Mouse (Mus musculus) heart, adult 2 months (tissue): Measurements from ENCODE around the gene Akap10. TPM values are rescaled to one million over a fixed set of nuclear protein-coding genes. Genes with fewer than 3 reads are reported as not detected.

Source experiments
- DNase-seq, 2 experiments: peaks; one replicate each; pipeline ENCODE4 v3.0.0; 2021
- H3K27ac ChIP-seq: fragments of 200-600 bp; 2 replicates; pipeline ENCODE4 v1.8.1; 2022
- H3K27me3 ChIP-seq: fragments of 200-500 bp; 2 replicates; pipeline ENCODE4 v1.6.1; 2012; ENCODE audit warnings: mild to moderate bottlenecking, low read length, inconsistent platforms, mixed read lengths; ENCODE audit not compliant: control insufficient read depth, insufficient read depth
- H3K36me3 ChIP-seq: fragments of 200-500 bp; 2 replicates; pipeline ENCODE4 v1.6.1; 2012; ENCODE audit warnings: low read length, inconsistent platforms; ENCODE audit not compliant: control insufficient read depth, insufficient read depth
- H3K4me1 ChIP-seq: fragments of 200-500 bp; 2 replicates; pipeline ENCODE4 v1.6.1; 2011; ENCODE audit warnings: low read length; ENCODE audit not compliant: control insufficient read depth, insufficient read depth
- H3K4me3 ChIP-seq: fragments of 200-600 bp; 2 replicates; pipeline ENCODE4 v1.8.1; 2022
- H3K79me2 ChIP-seq: fragments of 200-500 bp; replicated peaks from 2 replicates; pipeline ENCODE4 v1.6.1; 2012; ENCODE audit warnings: mild to moderate bottlenecking, inconsistent platforms, low read length, moderate library complexity, mixed read lengths; ENCODE audit not compliant: control insufficient read depth, insufficient read depth
- H3K9ac ChIP-seq: fragments of 200-500 bp; 2 replicates; pipeline ENCODE4 v1.6.1; 2012; ENCODE audit warnings: low read depth, mild to moderate bottlenecking, control low read depth, inconsistent platforms, low read length, mixed read lengths
- CTCF ChIP-seq: fragments of 200-600 bp; IDR thresholded peaks from 2 replicates; pipeline ENCODE4 v1.8.1; 2022; ENCODE audit warnings: antibody characterized with exemption, mild to moderate bottlenecking, moderate library complexity
- EP300 ChIP-seq: fragments of 200-500 bp; IDR thresholded peaks from 2 replicates; pipeline ENCODE4 v1.6.1; 2011; ENCODE audit warnings: low read depth, low read length, control low read depth; ENCODE audit not compliant: insufficient read depth
- POLR2A ChIP-seq: fragments of 200-500 bp; IDR thresholded peaks from 2 replicates; pipeline ENCODE4 v1.6.1; 2011; ENCODE audit warnings: mild to moderate bottlenecking, low read depth, low read length, control low read depth; ENCODE audit not compliant: insufficient read depth
- WGBS: fragments of 180-500 bp; shearing (Covaris S2); methylation state at CpG from one replicate; pipeline ENCODE4 v1.1.7; 2018; 5-methylcytosine and 5-hydroxymethylcytosine counted together
- intact Hi-C: fragments of 180-260 bp; cut with DNase I; formaldehyde crosslinking; loops from one replicate; pipeline ENCODE4 v1.15.1; 2025
- polyA plus RNA-seq: library from polyadenylated mRNA; depleted of rRNA; stranded (reverse); fragments of >200 nt; gene quantifications from 2 replicates; pipeline ENCODE4 v1.2.3, GENCODE M21; 2012
- total RNA-seq, 2 experiments: library from RNA; stranded (reverse); gene quantifications; 2 replicates each; pipeline ENCODE4 v1.2.3; 2021

The Akap10 gene
- total and polyA plus RNA-seq, 3 experiments, result 7.9 to 13.7 (median 12.6) TPM

DNA sequence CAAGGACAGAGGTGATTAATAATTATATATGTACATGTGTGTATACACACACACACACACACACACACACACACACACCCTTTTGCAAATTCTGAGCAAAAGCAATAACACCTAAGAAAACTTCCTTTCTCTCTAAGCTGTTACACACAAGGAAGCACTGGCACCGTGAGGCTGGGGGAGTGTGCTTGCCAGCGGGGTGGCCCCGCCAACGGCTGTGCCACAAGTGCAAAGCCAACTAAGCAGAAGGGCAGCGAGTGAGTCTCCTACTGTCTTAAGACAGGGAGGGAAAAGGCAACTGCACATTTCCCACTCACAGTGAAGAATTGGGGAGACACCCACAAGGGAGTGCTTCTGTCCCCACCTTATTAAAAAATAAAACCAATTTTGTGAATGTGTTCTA is 58.2 kb downstream of the Akap10 start:
- Histone ChIP-seq H3K27me3 (no peaks in the 10 kb centered on the region), H3K4me3 (no peak overlapping the region), H3K27ac (no peak overlapping the region), H3K4me1 (no peaks in the 10 kb centered on the region), H3K79me2 (no peaks in the 10 kb centered on the region), H3K9ac (no peak overlapping the region), H3K36me3 (peaks cover 7% of the 10 kb centered on the region)
- WGBS, result 83% methylated on average over 5 of the region's 5 CpGs
- TF ChIP-seq POLR2A (no peak), EP300 (no peak), CTCF (no peak)
- no peak for DNase-seq
- intact Hi-C loops, result no loop called here

GRCm38 (mm10) chr11:61866856-61867255 is 63.2 kb downstream of the Akap10 start:
- intact Hi-C loops, result no loop called here
- no peak overlapping the region for H3K4me3 ChIP-seq
- no peak for DNase-seq
- H3K4me1 ChIP-seq, result no peaks in the 10 kb centered on the region
- H3K36me3 ChIP-seq, result no peaks in the 10 kb centered on the region; the same call in 1 of the 2 replicates
- no peak overlapping the region for H3K27ac ChIP-seq
- H3K9ac ChIP-seq, result no peak overlapping the region
- TF ChIP-seq EP300 (no peak), POLR2A (no peak), CTCF (no peak)
- H3K27me3 ChIP-seq, result no peaks in the 10 kb centered on the region
- H3K79me2 ChIP-seq, result no peaks in the 10 kb centered on the region

- no peak overlapping the region for H3K27ac ChIP-seq
- H3K9ac ChIP-seq, result no peak overlapping the region
- intact Hi-C loops, result no loop called here
- H3K4me1 ChIP-seq, result no peaks in the 10 kb centered on the region
- H3K79me2 ChIP-seq, result no peaks in the 10 kb centered on the region
- WGBS, result 56% methylated on average over 6 of the region's 6 CpGs
- no peaks in the 10 kb centered on the region for H3K27me3 ChIP-seq
- no peaks in the 10 kb centered on the region for H3K36me3 ChIP-seq
- no peak overlapping the region for H3K4me3 ChIP-seq
- TF ChIP-seq CTCF (no peak), POLR2A (no peak), EP300 (no peak)
- DNase-seq, result no peak
Observed at GRCm38 (mm10) chr11:61861781-61862547, 68.1 kb downstream of the Akap10 start.

DNA sequence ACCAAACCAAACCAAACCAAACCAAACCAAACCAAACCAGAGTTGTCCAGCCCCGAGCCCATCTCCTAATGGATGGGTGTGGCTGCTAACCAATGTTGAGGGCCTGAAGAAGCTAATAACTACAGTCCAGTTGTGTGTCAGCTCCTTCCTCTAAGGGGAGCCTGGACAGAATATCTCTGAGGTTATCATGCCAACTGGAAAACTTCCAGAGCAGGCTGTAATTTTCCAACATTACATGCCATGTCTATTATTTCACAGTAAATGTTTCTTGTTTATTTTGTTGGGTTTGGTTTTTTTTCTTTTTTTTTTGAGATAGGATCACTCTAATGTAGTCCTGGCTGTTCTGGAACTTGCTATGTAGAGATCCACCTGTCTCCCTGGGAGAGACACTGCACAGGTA is 70.7 kb downstream of the Akap10 start:
- no peak for TF ChIP-seq CTCF
- TF ChIP-seq EP300, result no peak
- TF ChIP-seq POLR2A, result no peak
- Histone ChIP-seq H3K4me3 (no peak overlapping the region), H3K4me1 (peaks cover 4% of the 10 kb centered on the region), H3K27ac (no peak overlapping the region), H3K9ac (no peak overlapping the region), H3K27me3 (no peaks in the 10 kb centered on the region), H3K79me2 (no peaks in the 10 kb centered on the region), H3K36me3 (no peaks in the 10 kb centered on the region)
- WGBS, result 72% methylated on average over 1 of the region's 1 CpGs
- intact Hi-C loops, result no loop called here
- DNase-seq, result no peak

- Histone ChIP-seq H3K36me3 (peaks cover 9% of the 10 kb centered on the region), H3K4me3 (peak overlapping the region; percentile 63), H3K79me2 (no peaks in the 10 kb centered on the region), H3K27me3 (no peaks in the 10 kb centered on the region), H3K9ac (peak overlapping the region; percentile 99), H3K27ac (peak overlapping the region; percentile 92), H3K4me1 (peaks cover 6% of the 10 kb centered on the region)
- no peak for DNase-seq
- intact Hi-C loops, result loop anchor here (1.0 kb wide), 1 partner anchor 74 kb away; no protein-coding TSS in a partner anchor
- TF ChIP-seq EP300, result no peak
- no peak for TF ChIP-seq CTCF
- TF ChIP-seq POLR2A, result no peak
- 45% methylated on average over 6 of the region's 6 CpGs for WGBS
Observed at GRCm38 (mm10) chr11:61855539-61855938, 74.5 kb downstream of the Akap10 start.

- Histone ChIP-seq H3K9ac (peak within 1 kb of the TSS; percentile 99), H3K4me3 (peak within 1 kb of the TSS; percentile 63), H3K36me3 (peaks cover 9% of the 10 kb centered on the region), H3K4me1 (peaks cover 6% of the 10 kb centered on the region), H3K79me2 (no peaks in the 10 kb centered on the region), H3K27ac (peak within 1 kb of the TSS; percentile 92), H3K27me3 (no peaks in the 10 kb centered on the region)
- intact Hi-C loops, result loop anchor here (1.0 kb wide), 1 partner anchor 74 kb away; no protein-coding TSS in a partner anchor
- TF ChIP-seq CTCF, result no peak; the same call in 1 of the 2 replicates
- TF ChIP-seq EP300, result peak; percentile 72
- peak; percentile 94 for TF ChIP-seq POLR2A
- 1% methylated on average over 58 of the region's 58 CpGs for WGBS
- peak; percentile 94 to 95 for DNase-seq
Observed at GRCm38 (mm10) chr11:61854988-61855411, 75.1 kb downstream of the Akap10 start, which contains the start of gene Ulk2. Ulk2 (minus strand) TSS chr11:61855073.
